Mouse (Mus musculus) lung, adult 2 months (tissue): ENCODE data around the gene Babam2.

ENCODE experiments used
- CTCF ChIP-seq: fragments of 200-500 bp; IDR thresholded peaks from 2 replicates; pipeline ENCODE4 v1.5.1; 2011; ENCODE audit warnings: mild to moderate bottlenecking, low read length, control low read depth; ENCODE audit not compliant: insufficient read depth
- POLR2A ChIP-seq: fragments of 200-500 bp; IDR thresholded peaks from 2 replicates; pipeline ENCODE4 v1.6.1; 2011; ENCODE audit warnings: low read depth, mild to moderate bottlenecking, control low read depth, low read length, borderline replicate concordance; ENCODE audit errors: extremely low read depth

DNA sequence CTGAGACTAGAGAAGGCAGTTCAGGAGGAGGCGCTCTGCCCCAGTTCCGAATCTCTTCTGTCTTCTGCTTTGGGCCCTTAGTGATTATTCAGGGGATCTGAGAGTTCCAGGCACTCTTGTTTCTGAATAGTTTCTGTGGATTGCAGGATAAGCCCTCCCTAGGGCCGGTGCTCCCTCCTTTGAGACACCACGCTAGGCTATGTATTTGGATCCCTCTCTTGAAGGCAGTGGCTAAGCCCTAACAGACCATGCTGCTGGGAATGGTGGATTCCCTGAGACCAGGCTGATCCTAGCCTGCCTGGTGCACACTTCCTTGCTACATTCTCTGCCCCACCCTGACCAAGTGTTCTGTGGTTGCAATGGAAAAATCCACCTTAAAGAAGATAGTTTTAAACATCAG lies 371.6 kb downstream of the Babam2 start:
- no peak for TF ChIP-seq POLR2A
- no peak for TF ChIP-seq CTCF
